Mouse (Mus musculus) embryo, embryonic 10.5 days (tissue): ENCODE data around the gene C330007P06Rik.
A peak's percentile ranks its signal among the peaks of the same experiment; 100 is the strongest.
"Not testable (repeated sequence)": the region's sequence is repeated elsewhere in the genome, so short reads cannot be mapped to it uniquely, and the experiment has no call there.

Experiments
- DNase-seq: peaks from one replicate; pipeline ENCODE4 v3.0.0-alpha.2; 2015; ENCODE audit warnings: low spot score

C330007P06Rik gene

DNA sequence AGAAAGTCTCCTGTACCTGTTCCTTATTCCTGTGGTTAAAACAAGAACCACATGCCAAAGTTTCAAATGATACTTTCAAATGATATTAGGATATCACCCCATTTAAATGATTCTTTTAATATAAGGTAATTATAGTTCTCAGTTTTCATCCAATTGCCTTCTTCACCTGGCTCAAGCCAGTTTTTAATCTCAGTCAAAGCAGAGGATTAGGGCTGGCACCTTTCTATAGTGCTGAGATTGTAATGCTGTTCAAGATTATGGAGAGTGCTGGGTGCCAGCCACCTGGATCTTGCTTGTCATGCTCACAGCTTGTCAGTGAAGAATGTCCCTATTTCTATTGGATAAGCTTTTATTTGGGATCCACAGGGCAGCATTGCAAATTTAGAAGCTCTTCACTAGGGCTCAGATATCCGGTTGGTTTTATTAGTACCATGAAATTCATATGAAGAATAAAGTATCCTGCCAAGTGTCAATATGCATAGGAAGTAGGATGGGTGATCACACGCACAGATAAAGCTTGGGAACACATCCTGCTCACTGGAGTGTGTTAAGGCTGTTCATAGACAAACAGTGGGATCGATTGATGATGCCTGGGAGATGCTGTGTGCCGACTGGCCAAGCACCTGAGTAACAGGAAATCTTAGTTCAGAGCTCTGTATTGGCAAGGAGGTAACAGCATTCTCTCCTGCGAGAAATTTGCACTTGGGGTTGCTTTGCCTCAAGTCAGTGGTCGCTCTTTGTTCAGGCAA is 74.6 kb downstream of the C330007P06Rik start:
- DNase-seq = no peak

GRCm38 (mm10) chrX:36796734-36797133 is 77.2 kb downstream of the C330007P06Rik start:
- DNase-seq = not testable (repeated sequence)

GRCm38 (mm10) chrX:36796163-36796581 is 77.7 kb downstream of the C330007P06Rik start:
- peak; percentile 82 for DNase-seq

GRCm38 (mm10) chrX:36795424-36796162 is 78.3 kb downstream of the C330007P06Rik start, which contains the start of gene Slc25a5:
TSS of gene Slc25a5 (plus strand) at chrX:36795651.
- peak; percentile 84 for DNase-seq

- DNase-seq = no peak
Measured at GRCm38 (mm10) chrX:36794571-36794970, 79.3 kb downstream of the C330007P06Rik start.

DNA sequence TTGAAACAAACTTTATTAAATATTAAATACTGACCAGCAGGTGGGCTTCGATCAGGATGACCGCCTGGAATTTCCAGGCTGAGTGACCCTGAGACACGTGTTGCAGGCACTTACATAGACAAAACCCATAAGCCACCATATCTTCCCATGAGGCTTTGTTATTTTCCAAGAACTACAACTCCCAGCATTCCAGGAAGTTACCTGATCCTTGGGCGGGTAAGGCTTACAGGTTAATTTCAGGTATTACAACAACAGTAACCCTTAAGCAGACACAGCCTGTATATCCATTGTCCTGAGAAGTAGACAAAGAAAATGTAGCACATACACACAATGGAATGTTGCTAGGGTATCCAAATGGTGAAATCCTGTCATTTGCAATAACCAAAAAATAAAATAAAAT is 84.6 kb downstream of the C330007P06Rik start:
- DNase-seq = no peak

DNA sequence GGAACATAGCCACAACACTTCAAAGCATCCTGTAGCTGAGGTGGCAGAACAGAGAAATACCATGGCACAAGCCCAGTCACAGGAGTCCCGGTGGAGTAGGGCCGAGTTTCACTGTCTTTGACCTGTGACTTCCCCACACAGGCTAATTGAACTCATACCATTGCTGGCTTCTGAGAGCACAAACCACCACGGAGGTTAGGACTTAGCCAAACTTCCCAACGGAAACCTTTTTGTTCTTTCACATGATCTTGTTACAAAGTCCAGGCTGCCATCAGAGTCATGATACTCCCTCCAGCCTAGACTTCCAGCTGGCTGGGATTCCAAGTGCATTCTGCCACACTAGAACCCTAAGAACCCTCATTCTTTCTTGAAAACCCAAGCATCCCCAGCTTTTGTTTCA is 96.2 kb downstream of the C330007P06Rik start:
- DNase-seq = no peak

DNA sequence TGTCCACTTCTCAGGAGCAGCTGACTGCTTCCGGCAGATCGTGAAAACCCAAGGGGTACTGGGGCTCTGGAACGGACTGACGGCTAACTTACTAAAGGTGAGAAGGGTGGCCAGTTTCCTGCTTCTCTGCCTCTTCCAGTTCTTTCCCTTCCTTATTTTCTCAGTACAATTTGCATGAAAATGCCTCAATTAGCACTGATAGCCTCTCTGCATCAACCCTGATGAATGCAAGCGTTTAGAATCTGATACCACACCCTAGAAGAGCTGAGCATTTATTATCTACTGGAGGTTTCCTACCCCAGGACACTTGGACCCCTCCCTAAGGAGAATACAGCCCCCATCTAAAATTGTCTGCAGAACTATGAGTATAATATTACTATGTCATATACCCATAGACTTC is 98.4 kb downstream of the C330007P06Rik start:
- no peak for DNase-seq
